Mouse (Mus musculus) retina, postnatal 7 days (tissue): ENCODE results near the gene Tnfaip8l2.
"Not testable (repeated sequence)": the region's sequence is repeated elsewhere in the genome, so short reads cannot be mapped to it uniquely, and the experiment has no call there.

ENCODE experiments used
- DNase-seq: peaks from one replicate; pipeline ENCODE4 v3.0.0-alpha.2; 2012; ENCODE audit warnings: low read depth, low spot score

Gene Tnfaip8l2

GRCm38 (mm10) chr3:95112760-95113159 lies 29.4 kb downstream of the Tnfaip8l2 start:
- no peak for DNase-seq

- DNase-seq: peak; percentile 72
Measured at GRCm38 (mm10) chr3:95110911-95111726, 31.0 kb downstream of the Tnfaip8l2 start, which contains the start of gene Vps72. TSS of gene Vps72 (plus strand) at chr3:95111022.

- no peak for DNase-seq
Measured at GRCm38 (mm10) chr3:95107898-95108297, 34.3 kb downstream of the Tnfaip8l2 start.

DNA sequence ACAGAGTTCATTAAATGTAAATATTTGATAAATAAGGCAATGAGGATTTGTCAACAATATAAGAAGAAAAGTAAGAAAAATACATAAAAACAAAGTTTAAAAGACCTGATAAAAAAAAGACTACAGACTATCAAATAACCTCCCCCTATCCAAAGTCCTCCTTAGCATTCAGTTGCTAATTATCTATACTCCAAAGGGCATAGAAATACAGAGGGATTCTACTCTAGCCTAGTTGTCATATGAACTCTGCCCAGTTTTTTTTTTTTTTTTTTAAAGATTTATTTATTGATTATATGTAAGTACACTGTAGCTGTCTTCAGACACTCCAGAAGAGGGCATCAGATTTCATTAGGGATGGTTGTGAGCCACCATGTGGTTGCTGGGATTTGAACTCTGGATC lies 34.9 kb downstream of the Tnfaip8l2 start:
- not testable (repeated sequence) for DNase-seq

DNA sequence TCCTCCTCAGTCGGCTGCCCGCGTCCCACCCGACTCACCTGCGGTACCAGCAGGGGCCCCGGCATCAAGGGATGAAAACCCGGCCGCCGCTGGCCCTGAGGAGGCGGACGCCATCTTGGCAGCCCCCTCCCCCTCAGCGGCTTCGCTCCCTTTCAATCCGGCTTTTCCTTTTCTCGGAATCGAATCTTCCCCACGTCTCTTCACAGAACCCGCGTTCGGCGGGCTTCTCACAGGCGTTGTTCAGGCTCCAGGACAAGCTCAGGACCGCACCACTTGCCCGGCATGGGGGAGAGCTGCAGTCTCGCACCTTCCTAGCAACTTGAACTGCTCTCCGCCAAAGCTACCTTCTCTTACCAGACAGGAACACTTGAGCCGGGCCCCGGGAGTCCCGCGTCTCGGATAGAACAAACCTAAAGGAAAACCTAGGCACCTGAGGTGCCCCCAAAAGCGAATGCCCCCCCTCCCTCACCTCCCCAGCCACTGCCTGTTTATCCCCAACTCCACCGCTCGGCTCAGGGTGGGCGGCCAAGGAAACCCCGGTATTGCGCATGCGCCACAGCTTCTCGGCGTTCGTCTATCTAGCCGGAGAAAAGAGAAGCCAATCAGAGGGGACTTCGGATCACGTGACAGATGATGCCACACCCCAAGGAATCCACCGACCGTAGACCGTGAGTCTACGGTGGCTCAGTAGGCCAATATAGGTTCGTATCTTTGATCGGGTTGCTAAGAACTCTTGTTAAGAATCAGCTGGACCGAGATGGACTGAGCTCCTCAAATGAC lies 35.6 kb downstream of the Tnfaip8l2 start, which contains the start of gene Pip5k1a:
Gene Pip5k1a, minus strand, starts transcription at position 593 of the 780 bp plus-strand sequence.
- peak; percentile 97 for DNase-seq

DNA sequence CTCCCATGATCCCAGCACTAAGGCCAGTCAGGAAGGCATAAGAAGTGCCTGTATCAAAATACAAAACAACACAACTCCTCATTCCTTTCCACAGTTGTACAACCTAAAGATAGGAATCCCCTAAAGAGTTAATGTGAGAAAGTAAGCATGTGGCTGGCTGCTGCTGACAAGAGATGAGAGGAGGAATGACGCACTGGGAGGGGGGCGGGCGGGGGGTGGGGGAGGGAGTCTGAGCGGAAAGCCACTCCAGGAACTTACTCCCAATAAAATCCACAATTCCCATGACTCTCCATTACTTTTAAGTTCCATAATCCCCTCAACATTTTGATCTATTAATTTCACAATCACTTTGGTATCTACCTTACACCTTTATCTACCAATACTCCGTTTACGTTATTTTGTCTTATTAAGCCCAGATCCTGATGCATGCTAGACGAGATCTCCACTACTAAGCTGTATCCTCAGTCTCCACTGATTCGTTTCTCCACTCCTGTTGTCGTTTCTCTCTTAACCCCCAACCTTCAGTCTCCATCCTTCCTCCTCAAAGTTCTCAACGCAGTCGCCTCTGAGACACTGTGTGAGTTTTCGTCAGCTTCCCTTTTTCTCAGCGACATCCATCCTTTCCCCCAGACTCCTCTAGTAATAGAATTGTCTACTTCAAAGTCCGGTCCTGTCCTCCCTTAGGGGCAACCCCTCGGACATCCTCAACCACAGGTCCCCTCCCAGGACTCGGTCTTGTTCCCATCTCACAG lies 36.4 kb downstream of the Tnfaip8l2 start:
- DNase-seq: no peak

DNA sequence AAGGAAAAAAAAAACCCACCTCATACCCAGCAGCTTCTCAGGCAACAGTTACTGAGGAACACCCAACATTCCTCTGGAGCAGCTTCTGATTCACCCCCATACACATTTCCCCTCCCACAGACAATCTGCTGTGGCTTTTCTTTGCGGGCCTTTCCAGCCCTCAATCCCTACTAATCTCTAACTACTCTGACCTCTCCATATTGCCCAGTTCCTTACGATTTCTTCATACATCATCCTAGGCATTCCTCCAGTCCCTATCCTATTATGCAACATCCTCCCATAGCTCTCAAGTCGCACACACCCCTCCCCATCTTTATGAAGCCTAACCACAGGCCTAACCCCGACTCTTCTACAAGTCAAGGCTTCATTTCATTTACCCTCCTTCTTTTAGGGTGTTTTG lies 37.0 kb downstream of the Tnfaip8l2 start:
- DNase-seq: no peak

DNA sequence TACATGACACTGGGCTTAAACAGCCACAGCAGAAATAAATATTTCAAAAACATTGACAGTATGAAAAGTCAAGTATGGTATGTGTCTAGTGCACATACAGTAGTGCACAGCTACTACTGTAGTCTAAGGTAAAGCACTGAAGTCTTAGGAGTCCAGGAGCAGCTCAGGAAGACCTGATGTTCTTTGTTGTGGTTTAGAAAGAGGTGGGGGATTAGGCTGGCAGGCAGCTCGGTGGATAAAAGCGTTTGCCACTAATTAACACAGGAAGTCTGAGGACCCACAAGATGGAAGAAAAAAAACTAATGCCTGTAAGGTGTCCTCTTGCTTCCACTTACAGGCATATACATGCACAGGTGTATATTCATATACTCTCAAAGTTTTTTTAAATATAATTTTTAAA lies 41.3 kb downstream of the Tnfaip8l2 start:
- no peak for DNase-seq
